Mouse (Mus musculus): ENCODE results near the gene Mesd. TPM values are rescaled to one million over a fixed set of nuclear protein-coding genes. Genes with fewer than 3 reads are reported as not detected.

The Mesd gene
- polyA plus RNA-seq, 1 experiment from 2014 or later = 79.4 TPM

DNA sequence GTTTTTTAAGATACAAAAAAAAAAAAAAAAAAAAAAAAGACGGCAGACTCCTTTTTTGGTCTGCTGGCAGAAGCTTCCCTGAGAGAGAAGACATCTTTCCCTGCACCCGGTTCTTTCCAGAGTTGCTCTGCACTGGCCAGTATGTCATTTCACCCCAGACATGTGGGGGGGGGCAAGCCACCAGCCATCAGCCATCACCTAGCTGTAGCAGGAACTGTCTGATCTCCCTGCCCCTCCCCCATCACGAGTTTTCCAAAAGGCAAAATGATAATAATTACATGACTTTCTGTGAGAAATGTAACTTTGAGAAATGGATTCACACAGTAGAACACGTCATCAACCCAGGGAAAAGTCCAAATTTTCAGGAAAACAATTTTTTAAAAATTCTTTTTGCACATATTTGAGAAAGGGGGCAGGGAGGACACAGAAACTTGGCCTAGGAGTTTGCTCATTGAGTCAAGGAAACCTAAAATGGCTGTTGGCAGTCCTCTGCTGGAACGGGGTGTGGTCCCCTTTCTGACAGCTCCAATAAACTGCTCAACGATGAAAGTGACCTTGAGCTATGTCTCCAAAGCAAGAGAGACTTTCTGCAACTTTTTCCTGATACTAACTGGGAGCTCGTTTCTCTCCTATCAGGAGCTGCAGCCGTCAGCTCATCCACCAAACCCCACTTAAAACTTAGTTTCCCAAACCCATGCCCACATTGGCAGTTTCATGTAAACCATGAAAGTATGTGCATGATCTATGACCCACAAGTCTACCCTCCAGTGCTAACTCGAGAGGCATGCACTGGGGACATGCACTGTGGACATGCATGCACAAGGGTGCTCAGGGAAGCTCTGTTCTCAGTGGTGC is 27.7 kb upstream of the Mesd start:
- no peak overlapping the region for H3K27ac ChIP-seq (replicated peaks)
- WGBS = 59% methylated on average over 9 of the region's 9 CpGs
- ATAC-seq (ENCODE audit: insufficient number of reproducible peaks, low FRiP score, low TSS enrichment, low read depth) = no peak

DNA sequence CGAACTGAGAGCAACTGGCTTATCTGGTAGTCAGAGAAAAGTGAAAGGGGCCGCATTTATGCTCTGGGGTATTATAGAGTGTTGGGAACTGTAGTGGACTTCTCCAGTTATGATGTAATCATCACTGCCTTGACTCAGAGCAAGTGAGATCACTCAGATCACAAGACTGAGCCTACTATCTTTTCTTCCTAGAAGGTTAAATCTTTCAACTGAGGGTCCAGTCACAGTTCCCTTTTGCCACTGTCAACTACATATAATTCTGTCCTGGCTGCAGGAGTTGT is 27.1 kb upstream of the Mesd start:
- ATAC-seq (ENCODE audit: insufficient number of reproducible peaks, low FRiP score, low TSS enrichment, low read depth) = no peak
- Histone ChIP-seq H3K4me1 (0 out of 2 replicates have a peak, but pooled peaks cover 5% of the 10 kb centered on the region), H3K4me2 (replicated peaks) (no peak overlapping the region), H3K27ac (replicated peaks) (no peak overlapping the region), H3K4me3 (replicated peaks) (no peak overlapping the region), H3K9me3 (replicated peaks) (no peaks in the 10 kb centered on the region), H3K36me3 (no peaks in the 10 kb centered on the region), H3K27me3 (no peaks in the 10 kb centered on the region), H3K9ac (no peak overlapping the region)
- 86% methylated on average over 2 of the region's 2 CpGs for WGBS

More for the DNA sequence above, 27.7 kb upstream of the Mesd start:
- no peaks in the 10 kb centered on the region for H3K36me3 ChIP-seq
- H3K27me3 ChIP-seq = no peaks in the 10 kb centered on the region
- no peak overlapping the region for H3K9ac ChIP-seq
- no peak overlapping the region for H3K4me3 ChIP-seq (replicated peaks)
- no peak overlapping the region for H3K4me2 ChIP-seq (replicated peaks)
- 0 out of 2 replicates have a peak, but pooled peaks cover 5% of the 10 kb centered on the region for H3K4me1 ChIP-seq
- H3K9me3 ChIP-seq (replicated peaks) = no peaks in the 10 kb centered on the region

DNA sequence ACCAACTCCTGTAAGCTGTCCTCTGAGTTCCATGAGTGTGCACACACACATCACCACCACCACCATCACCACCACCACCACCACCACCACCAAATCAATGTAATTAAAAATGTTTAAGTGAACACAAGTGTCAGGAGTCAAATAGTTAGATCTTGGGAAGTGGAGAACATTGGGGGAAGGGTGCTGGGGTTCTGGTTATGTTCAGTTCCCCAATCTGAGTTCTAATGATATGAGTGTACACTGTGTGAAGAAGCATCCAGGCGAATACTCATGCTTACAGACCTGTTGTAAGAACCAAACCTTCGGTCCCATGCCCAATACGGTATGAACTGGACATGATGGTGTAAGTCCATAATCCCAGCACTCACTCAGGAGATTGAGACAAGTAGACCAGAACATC is 26.3 kb upstream of the Mesd start:
- no peak overlapping the region for H3K4me3 ChIP-seq (replicated peaks)
- H3K4me1 ChIP-seq = 0 out of 2 replicates have a peak, but pooled peaks cover 5% of the 10 kb centered on the region
- ATAC-seq (ENCODE audit: insufficient number of reproducible peaks, low FRiP score, low TSS enrichment, low read depth) = no peak
- H3K27ac ChIP-seq (replicated peaks) = no peak overlapping the region
- H3K9ac ChIP-seq = no peak overlapping the region
- 87% methylated on average over 3 of the region's 3 CpGs for WGBS
- H3K4me2 ChIP-seq (replicated peaks) = no peak overlapping the region
- no peaks in the 10 kb centered on the region for H3K27me3 ChIP-seq
- no peaks in the 10 kb centered on the region for H3K9me3 ChIP-seq (replicated peaks)
- no peaks in the 10 kb centered on the region for H3K36me3 ChIP-seq

DNA sequence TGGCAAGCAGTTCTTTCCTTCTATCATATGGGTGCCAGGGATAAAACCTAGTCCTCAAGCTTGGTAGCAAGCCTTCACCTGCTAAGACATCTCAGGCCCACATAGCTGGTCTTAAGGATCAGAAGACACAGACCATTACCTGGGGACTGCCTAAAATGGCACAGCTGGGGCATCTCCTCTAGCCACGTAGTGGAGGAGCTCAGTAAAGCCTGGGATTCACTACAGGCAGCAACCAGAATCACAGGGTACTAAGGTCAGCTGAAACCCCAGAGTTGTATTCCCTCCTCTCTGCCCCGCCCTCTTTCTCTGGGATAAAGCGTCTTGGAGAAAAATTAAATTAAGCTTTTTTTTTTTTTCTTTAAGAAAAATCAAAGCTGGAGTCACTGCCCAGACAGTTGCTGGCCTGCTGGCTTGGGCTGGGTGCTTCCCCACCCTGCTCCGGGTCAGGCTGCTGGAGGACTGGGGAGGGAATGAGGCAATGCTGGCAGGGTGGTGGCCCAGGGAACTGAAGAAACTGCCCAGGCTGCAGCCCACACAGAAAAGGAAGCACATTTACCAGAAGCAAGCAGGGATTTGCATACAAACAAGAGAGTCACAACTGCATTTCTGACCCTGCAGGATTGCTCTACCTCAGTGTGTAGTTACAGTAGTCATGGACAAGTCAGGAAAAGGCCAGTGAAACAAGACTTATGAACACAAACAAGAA is 24.7 kb upstream of the Mesd start:
- H3K27me3 ChIP-seq = no peaks in the 10 kb centered on the region
- no peaks in the 10 kb centered on the region for H3K9me3 ChIP-seq (replicated peaks)
- WGBS = 42% methylated on average over 4 of the region's 4 CpGs
- H3K4me3 ChIP-seq (replicated peaks) = no peak overlapping the region
- no peaks in the 10 kb centered on the region for H3K36me3 ChIP-seq
- no peak for ATAC-seq (ENCODE audit: insufficient number of reproducible peaks, low FRiP score, low TSS enrichment, low read depth)
- H3K27ac ChIP-seq (replicated peaks) = no peak overlapping the region
- H3K9ac ChIP-seq = no peak overlapping the region
- 0 out of 2 replicates have a peak, but pooled peaks cover 5% of the 10 kb centered on the region for H3K4me1 ChIP-seq
- H3K4me2 ChIP-seq (replicated peaks) = no peak overlapping the region

DNA sequence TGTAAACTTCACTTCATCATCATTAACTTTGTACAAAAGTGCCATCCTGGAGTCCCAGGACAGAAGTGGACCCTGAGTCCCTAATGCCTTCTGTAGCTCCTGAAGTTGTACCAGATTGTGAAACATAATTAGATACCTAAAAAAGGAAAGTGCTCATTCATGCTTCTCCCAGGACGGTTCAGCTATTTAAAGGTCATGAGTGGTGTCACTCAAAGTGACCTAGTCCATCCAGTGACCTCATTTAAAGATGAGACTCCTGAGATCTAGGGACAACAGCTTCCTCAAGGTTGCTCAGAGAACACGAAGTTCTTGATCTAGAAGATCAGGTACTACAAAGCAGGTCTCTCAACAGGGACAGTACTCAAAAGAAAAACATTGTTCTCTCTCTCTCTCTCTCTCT is 20.7 kb upstream of the Mesd start:
- no peaks in the 10 kb centered on the region for H3K27me3 ChIP-seq
- WGBS = 41% methylated on average over 2 of the region's 2 CpGs

DNA sequence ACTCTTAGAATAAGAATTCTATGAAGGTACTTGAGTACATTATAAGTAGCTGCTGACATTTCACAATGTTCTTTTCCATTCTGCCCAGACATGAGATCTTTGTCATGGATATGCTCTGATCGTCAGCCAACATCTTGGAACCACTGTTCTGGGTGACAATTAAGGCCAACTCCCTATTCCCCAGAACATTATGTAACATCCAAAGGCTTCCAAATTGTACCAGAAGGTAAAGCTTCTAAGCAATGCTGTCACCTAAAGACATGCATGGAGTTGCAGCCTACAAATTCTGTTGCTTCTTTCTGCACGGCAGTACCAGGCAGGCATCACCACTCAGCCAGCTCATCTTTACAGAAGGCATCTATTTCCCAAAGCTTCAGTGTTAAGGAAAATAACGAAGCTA is 16.1 kb upstream of the Mesd start:
- H3K9me3 ChIP-seq (replicated peaks) = no peaks in the 10 kb centered on the region
- no peak overlapping the region for H3K27ac ChIP-seq (replicated peaks)
- ATAC-seq (ENCODE audit: insufficient number of reproducible peaks, low FRiP score, low TSS enrichment, low read depth) = no peak
- H3K4me2 ChIP-seq (replicated peaks) = no peak overlapping the region
- no peaks in the 10 kb centered on the region for H3K27me3 ChIP-seq
- no peaks in the 10 kb centered on the region for H3K36me3 ChIP-seq
- H3K9ac ChIP-seq = no peak overlapping the region
- whole genome bisulfite sequencing = 60% methylated on average over 3 of the region's 3 CpGs
- H3K4me3 ChIP-seq (replicated peaks) = no peak overlapping the region
- H3K4me1 ChIP-seq = no peaks in the 10 kb centered on the region

More for the DNA sequence above, 20.7 kb upstream of the Mesd start:
- no peak overlapping the region for H3K9ac ChIP-seq
- H3K4me3 ChIP-seq (replicated peaks) = no peak overlapping the region
- no peaks in the 10 kb centered on the region for H3K9me3 ChIP-seq (replicated peaks)
- H3K27ac ChIP-seq (replicated peaks) = no peak overlapping the region
- H3K4me2 ChIP-seq (replicated peaks) = no peak overlapping the region
- ATAC-seq (ENCODE audit: insufficient number of reproducible peaks, low FRiP score, low TSS enrichment, low read depth) = no peak
- H3K4me1 ChIP-seq = 0 out of 2 replicates have a peak, but pooled peaks cover 5% of the 10 kb centered on the region
- no peaks in the 10 kb centered on the region for H3K36me3 ChIP-seq

DNA sequence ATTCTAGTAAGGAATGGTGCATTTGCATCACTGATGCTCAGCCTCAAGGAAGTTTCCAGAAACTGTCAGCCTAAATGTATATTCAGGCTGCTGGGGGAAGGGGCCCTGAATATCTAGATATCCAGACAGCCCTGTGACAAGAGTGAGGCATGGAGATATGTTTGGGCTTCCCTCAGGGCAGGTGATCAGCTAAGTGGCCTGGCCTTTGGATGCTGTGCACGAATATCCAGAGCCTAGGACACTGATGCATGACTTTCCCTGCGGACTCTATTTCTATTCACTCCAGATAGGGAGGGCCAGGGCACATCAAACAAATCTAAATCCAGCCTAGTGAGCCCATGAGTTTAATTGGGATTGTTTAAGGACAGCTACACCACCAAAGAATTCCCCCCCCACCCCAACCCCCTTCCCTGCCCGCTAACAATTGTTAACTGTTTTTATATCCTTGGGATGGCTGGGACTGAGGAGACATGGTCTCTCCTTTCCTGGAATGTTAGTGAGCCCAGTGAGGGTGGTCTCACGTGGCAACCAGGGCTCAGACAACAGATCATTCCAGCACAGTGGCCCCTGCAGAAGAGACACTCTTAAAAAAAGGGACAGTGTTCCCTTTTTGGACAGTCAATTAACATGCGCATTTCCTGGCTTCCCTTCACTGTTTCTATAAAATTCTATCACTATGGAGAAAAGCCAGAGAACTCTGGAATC is 14.3 kb upstream of the Mesd start:
- Histone ChIP-seq H3K9ac (no peak overlapping the region), H3K4me2 (replicated peaks) (no peak overlapping the region), H3K4me1 (no peaks in the 10 kb centered on the region), H3K27me3 (no peaks in the 10 kb centered on the region), H3K27ac (replicated peaks) (no peak overlapping the region), H3K36me3 (no peaks in the 10 kb centered on the region), H3K4me3 (replicated peaks) (no peak overlapping the region), H3K9me3 (replicated peaks) (no peaks in the 10 kb centered on the region)
- ATAC-seq (ENCODE audit: insufficient number of reproducible peaks, low FRiP score, low TSS enrichment, low read depth) = no peak
- 41% methylated on average over 5 of the region's 5 CpGs for WGBS

DNA sequence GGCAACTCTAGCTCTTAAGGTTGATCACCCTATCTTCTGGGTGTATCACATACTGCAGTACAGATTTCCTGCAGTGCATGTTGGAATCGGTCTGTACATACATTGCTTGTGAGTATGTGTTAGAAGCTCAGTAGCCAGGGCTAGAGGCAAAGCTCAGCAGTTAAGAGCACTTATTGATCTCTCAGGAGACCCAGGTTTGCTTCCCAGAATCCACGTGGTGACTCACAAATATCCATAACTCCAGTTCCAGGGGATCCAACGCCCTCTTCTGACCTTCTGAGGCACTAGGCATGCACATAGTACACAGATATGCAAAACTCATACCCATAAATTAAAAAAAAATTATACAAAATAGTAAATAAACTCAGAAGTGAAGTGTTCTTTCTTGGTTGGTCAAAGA is 7.2 kb upstream of the Mesd start:
- Histone ChIP-seq H3K9ac (no peak overlapping the region), H3K4me2 (replicated peaks) (no peak overlapping the region)

DNA sequence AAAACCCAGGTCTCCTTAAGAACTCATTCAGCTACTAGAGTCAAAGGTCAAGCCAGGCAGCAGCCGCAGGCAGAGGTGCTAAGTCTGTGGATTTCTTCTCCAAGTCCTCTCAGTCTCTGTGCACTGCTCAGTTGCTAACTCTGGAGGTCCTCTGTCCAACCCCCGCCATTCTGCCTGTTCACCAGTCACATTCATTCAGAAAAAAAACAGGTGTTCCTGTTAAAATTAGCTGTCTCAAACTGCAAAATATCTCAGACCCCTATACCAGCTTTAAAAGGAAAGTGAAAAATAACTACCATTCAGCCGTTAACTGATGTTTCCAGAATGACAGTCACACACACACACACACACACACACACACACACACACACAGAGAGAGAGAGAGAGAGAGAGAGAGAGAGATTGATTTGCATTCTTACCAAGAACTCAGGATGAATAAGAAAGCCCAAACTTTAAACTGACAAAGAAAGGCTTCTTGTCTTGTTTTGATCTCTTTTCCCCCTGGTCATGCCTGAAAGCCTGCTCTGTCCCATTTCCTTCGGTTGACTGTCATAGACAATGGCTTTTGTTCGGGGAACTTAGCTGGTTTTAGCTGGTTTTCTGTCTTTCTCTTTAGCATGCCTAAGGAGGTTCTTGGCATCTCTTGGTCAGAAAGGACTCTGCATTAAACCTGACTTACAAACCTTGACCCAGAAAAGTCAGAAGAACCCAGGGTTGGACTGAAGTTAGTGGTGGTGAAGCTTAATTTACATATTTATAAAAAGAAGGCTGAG is 5.4 kb upstream of the Mesd start:
- Histone ChIP-seq H3K36me3 (peaks cover 10% of the 10 kb centered on the region; the same call in 1 of the 2 replicates), H3K27me3 (no peaks in the 10 kb centered on the region), H3K4me1 (peaks cover 42% of the 10 kb centered on the region), H3K4me3 (replicated peaks) (no peak overlapping the region), H3K9ac (no peak overlapping the region), H3K4me2 (replicated peaks) (no peak overlapping the region), H3K27ac (replicated peaks) (no peak overlapping the region), H3K9me3 (replicated peaks) (no peaks in the 10 kb centered on the region)
- WGBS = 8% methylated on average over 5 of the region's 5 CpGs
- no peak for ATAC-seq (ENCODE audit: insufficient number of reproducible peaks, low FRiP score, low TSS enrichment, low read depth)

More for the DNA sequence above, 7.2 kb upstream of the Mesd start:
- peaks cover 31% of the 10 kb centered on the region for H3K4me1 ChIP-seq
- no peak overlapping the region for H3K27ac ChIP-seq (replicated peaks)
- ATAC-seq (ENCODE audit: insufficient number of reproducible peaks, low FRiP score, low TSS enrichment, low read depth) = no peak
- H3K4me3 ChIP-seq (replicated peaks) = no peak overlapping the region
- no peaks in the 10 kb centered on the region for H3K27me3 ChIP-seq
- no peaks in the 10 kb centered on the region for H3K9me3 ChIP-seq (replicated peaks)
- peaks cover 10% of the 10 kb centered on the region; the same call in 1 of the 2 replicates for H3K36me3 ChIP-seq
- 76% methylated on average over 3 of the region's 3 CpGs for WGBS

DNA sequence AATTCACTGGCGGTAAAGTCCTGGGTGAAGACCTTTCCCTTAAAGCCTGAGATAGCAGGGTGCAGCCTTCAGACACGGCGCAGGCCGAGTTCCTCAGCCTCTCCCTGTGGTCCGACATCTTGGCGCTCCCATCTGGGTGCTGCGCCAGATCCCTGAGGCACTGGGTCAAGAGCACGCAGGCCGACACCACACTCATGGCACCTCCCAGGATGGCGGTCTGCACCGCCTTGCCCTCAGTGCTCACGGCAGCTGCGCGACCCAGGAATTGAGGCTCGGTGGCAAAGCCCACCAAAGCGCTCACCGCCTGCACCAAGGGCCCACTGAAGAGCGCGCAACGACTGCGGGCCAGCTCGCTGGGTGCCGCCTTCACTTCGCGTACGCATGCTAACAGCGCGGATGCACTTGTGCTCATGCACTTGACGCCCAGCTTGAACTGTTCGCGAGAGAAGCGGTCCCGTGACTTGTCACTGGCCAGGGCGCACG is 2.1 kb upstream of the Mesd start:
- 78% methylated on average over 35 of the region's 35 CpGs for WGBS
- H3K4me2 ChIP-seq (replicated peaks) = peak overlapping the region; percentile 94
- H3K4me1 ChIP-seq = peaks cover 52% of the 10 kb centered on the region
- peak overlapping the region; percentile 77 for H3K4me3 ChIP-seq (replicated peaks)
- H3K9me3 ChIP-seq (replicated peaks) = no peaks in the 10 kb centered on the region
- ATAC-seq (ENCODE audit: insufficient number of reproducible peaks, low FRiP score, low TSS enrichment, low read depth) = no peak
- no peaks in the 10 kb centered on the region for H3K27me3 ChIP-seq
- no peak overlapping the region for H3K27ac ChIP-seq (replicated peaks)
- H3K9ac ChIP-seq = peak overlapping the region; percentile 85
- peaks cover 7% of the 10 kb centered on the region; the same call in 1 of the 2 replicates for H3K36me3 ChIP-seq
